Mouse (Mus musculus): ENCODE results near the gene Pbx1. TPM values are rescaled to one million over a fixed set of nuclear protein-coding genes. Genes with fewer than 3 reads are reported as not detected.

Pbx1 gene
- polyA plus RNA-seq, 1 experiment from 2014 or later, result 73.7 TPM

DNA sequence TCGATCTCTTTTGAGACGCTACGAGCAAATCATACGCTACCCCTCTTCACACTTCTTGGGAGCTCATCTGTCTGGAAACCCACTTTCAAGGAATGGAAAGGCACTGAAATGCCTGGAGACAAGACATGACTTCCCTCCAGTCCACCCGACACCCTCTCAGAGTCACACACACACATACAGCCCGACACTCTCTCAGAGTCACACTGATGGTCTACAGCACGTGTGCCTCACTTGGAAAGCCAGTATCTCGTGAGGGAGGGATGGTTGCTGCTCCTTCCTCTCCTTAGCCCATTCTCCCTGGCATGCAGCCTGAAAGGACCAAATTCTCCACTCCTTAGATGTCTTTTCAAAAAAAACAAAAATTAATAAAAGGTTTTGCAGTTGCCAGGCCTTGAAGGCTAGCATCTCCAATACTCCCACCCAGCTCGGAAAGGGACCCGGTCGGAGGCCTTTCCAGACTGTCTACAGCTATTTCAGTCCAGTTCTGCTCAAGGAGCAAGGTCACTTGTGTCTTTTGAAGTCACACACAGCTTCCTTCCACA lies 8.6 kb downstream of the Pbx1 start:
- Histone ChIP-seq H3K36me3 (peaks cover 17% of the 10 kb centered on the region; the same call in 1 of the 2 replicates), H3K4me1 (peaks cover 60% of the 10 kb centered on the region), H3K27me3 (no peaks in the 10 kb centered on the region), H3K4me2 (replicated peaks) (peak overlapping the region; percentile 29), H3K27ac (replicated peaks) (no peak overlapping the region), H3K9ac (replicated peaks) (no peak overlapping the region), H3K9me3 (no peaks in the 10 kb centered on the region), H3K4me3 (no peak overlapping the region)
- WGBS, result 78% methylated on average over 11 of the region's 11 CpGs
- ATAC-seq (ENCODE audit: low FRiP score, low read depth), result no peak

DNA sequence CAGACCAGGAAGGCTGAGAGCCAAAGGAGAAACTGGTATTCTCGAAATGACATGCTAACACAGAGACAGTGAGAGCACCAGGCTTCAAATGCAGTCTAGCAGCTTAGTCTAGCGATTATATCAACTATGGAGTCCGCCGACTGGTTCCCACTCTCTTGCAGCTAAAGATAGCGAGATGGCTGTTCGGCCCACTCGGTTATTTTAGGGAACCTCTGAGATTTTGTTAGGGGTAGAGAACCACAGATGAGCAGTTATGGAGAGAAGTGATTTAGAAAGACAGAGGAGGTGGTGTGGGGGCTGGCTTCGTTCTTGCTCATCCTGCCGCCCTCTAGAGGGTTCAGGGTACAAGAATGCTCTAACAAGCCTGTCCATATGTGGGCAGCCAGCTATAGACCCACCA lies 13.2 kb downstream of the Pbx1 start:
- no peak overlapping the region for H3K27ac ChIP-seq (replicated peaks)
- H3K9ac ChIP-seq (replicated peaks), result no peak overlapping the region
- H3K27me3 ChIP-seq, result no peaks in the 10 kb centered on the region
- H3K4me3 ChIP-seq, result no peak overlapping the region
- H3K4me1 ChIP-seq, result peaks cover 48% of the 10 kb centered on the region
- no peak for ATAC-seq (ENCODE audit: low FRiP score, low read depth)
- H3K9me3 ChIP-seq, result no peaks in the 10 kb centered on the region
- 87% methylated on average over 9 of the region's 9 CpGs for WGBS
- no peak overlapping the region for H3K4me2 ChIP-seq (replicated peaks)
- peaks cover 22% of the 10 kb centered on the region for H3K36me3 ChIP-seq

DNA sequence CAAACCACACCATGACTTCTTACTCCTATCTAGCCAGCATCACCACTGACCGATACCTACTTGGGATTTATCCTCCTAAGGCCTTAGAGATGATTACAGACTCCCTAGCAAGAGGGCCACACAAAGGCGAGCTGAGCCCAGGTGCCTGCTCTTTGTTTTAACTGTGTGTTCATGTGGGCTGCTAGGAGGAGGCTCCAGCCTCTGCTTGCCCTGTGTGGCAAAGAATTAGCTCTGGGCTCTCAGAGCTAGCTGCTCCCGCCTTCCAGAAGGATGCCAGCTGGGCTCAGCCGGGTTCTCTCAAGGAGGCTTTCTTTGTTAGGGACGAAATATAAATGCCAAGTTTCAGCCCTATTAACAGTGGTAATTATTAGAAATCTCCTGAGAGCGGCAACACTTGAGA lies 14.4 kb downstream of the Pbx1 start:
- H3K27me3 ChIP-seq, result no peaks in the 10 kb centered on the region
- WGBS, result 15% methylated on average over 6 of the region's 6 CpGs
- peaks cover 27% of the 10 kb centered on the region for H3K36me3 ChIP-seq
- H3K9ac ChIP-seq (replicated peaks), result peak overlapping the region; percentile 28; the same call in 1 of the 2 replicates
- H3K27ac ChIP-seq (replicated peaks), result peak overlapping the region; percentile 58
- H3K4me2 ChIP-seq (replicated peaks), result peak overlapping the region; percentile 19; the same call in 1 of the 2 replicates
- no peaks in the 10 kb centered on the region for H3K9me3 ChIP-seq
- 0 out of 2 replicates have a peak, but pooled peaks have one; percentile 35 for ATAC-seq (ENCODE audit: low FRiP score, low read depth)
- peaks cover 39% of the 10 kb centered on the region for H3K4me1 ChIP-seq
- no peak overlapping the region for H3K4me3 ChIP-seq

DNA sequence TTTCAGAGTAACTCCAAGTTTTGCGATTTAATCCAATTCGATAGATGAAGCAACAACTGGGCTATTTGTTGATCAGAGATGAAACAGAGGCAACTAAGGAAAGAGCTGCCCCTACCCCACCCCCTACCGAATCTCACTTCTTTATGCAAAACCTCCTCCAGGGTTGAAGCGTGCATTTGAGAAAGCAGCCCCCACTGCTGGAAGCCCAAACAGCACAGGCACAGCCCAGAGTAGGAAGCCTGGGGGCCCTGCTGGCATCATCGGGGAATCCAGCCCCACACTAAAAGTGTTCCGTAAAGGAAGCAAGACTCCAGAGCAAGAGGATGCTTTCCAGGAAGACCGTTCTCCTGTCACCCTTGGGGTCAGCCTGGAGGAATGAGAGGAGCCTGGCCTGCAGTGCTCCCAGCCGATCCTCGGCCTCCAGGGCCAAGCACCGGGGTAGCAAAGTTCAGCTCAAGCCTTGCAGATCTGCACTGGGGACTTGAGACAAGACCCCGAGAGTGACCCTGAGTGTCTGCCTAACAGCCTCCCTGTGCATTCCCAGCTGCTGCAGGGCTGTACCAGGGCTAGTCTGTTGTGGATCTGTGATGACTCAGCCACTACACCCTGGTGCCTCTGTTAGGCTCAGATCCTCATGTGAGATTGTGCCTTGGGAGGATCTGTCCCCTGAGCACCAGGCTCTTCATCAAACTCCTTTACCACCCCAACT lies 15.2 kb downstream of the Pbx1 start:
- Histone ChIP-seq H3K36me3 (peaks cover 20% of the 10 kb centered on the region), H3K4me1 (peaks cover 40% of the 10 kb centered on the region), H3K4me3 (no peak overlapping the region), H3K9me3 (no peaks in the 10 kb centered on the region), H3K9ac (replicated peaks) (peak overlapping the region; percentile 28; the same call in 1 of the 2 replicates), H3K27me3 (no peaks in the 10 kb centered on the region), H3K27ac (replicated peaks) (peak overlapping the region; percentile 58), H3K4me2 (replicated peaks) (peak overlapping the region; percentile 31)
- ATAC-seq (ENCODE audit: low FRiP score, low read depth), result 0 out of 2 replicates have a peak, but pooled peaks have one; percentile 42
- WGBS, result 8% methylated on average over 11 of the region's 11 CpGs

DNA sequence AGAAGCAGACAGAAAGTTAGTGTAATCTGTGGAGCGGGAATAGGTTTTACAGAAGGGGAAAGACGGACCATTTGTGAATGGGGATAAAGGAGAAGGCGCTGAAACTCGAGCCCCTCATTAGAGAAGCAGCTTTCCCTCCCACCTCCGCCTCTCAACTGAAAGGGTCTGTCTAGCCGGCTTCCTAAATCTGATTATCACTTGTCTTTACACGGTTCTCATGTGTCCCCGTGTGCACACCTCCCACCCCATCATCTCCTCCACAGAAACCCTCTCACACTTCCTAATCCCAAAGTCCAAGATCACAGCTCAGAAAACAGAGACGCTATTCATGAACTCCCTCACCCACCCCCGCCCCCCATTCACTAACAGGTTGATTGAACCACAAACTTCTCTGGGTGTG lies 21.5 kb downstream of the Pbx1 start:
- ATAC-seq (ENCODE audit: low FRiP score, low read depth), result peak; percentile 83
- 8% methylated on average over 10 of the region's 10 CpGs for WGBS
- peaks cover 26% of the 10 kb centered on the region for H3K36me3 ChIP-seq
- no peak overlapping the region for H3K4me3 ChIP-seq
- no peak overlapping the region for H3K27ac ChIP-seq (replicated peaks)
- H3K27me3 ChIP-seq, result 0 out of 2 replicates have a peak, but pooled peaks cover 4% of the 10 kb centered on the region
- peaks cover 66% of the 10 kb centered on the region for H3K4me1 ChIP-seq
- peak overlapping the region; percentile 24; the same call in 1 of the 2 replicates for H3K4me2 ChIP-seq (replicated peaks)
- no peak overlapping the region for H3K9ac ChIP-seq (replicated peaks)
- no peaks in the 10 kb centered on the region for H3K9me3 ChIP-seq

DNA sequence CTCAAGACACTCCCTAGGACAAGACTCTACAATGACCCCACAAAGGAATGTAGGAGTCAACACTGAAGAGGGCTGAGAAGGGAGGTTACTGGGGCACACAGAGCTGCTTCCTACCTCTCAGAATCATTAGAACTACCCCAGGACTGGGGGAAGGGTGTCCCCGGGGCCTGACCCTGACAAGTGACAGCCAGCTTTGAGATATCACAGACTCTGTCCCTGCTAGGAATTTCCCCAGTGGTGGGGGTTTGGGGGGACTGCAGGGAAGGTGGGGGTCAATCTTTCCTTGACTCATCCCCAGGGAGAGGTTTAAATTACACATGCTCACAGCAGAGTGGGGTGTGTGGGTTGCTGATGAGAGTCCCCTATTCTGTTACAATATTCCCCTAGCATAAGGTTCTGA lies 22.0 kb downstream of the Pbx1 start:
- no peak for ATAC-seq (ENCODE audit: low FRiP score, low read depth)
- H3K36me3 ChIP-seq, result peaks cover 26% of the 10 kb centered on the region
- H3K4me2 ChIP-seq (replicated peaks), result no peak overlapping the region
- 0 out of 2 replicates have a peak overlapping the region, but pooled peaks have one; percentile 35 for H3K27ac ChIP-seq (replicated peaks)
- no peaks in the 10 kb centered on the region for H3K9me3 ChIP-seq
- H3K4me3 ChIP-seq, result no peak overlapping the region
- WGBS, result 5% methylated on average over 1 of the region's 1 CpGs
- H3K27me3 ChIP-seq, result 0 out of 2 replicates have a peak, but pooled peaks cover 4% of the 10 kb centered on the region
- no peak overlapping the region for H3K9ac ChIP-seq (replicated peaks)
- H3K4me1 ChIP-seq, result peaks cover 69% of the 10 kb centered on the region

DNA sequence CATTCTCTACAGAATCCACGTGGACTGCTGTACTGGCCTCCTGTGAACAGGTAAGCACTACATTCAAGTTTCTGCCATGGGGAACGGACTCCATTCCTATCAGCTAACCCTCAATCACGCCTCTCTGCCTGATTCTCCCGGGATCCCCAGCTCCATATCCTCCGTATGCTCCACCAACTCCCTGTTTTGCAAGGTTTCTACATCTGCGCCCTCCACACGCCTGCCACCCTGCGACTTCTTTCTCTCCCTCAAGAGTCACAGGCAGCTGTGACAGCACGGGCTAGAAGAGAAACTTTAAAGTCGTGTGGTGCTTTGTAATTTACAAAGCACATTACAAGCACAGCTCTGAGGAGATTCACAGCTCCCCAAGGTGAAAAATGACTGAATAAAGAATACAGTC lies 23.3 kb downstream of the Pbx1 start:
- no peaks in the 10 kb centered on the region for H3K9me3 ChIP-seq
- no peak overlapping the region for H3K9ac ChIP-seq (replicated peaks)
- ATAC-seq (ENCODE audit: low FRiP score, low read depth), result no peak
- H3K36me3 ChIP-seq, result peaks cover 19% of the 10 kb centered on the region
- H3K4me2 ChIP-seq (replicated peaks), result no peak overlapping the region
- H3K4me1 ChIP-seq, result peaks cover 71% of the 10 kb centered on the region
- H3K27ac ChIP-seq (replicated peaks), result no peak overlapping the region
- H3K27me3 ChIP-seq, result 0 out of 2 replicates have a peak, but pooled peaks cover 4% of the 10 kb centered on the region
- 78% methylated on average over 10 of the region's 10 CpGs for whole genome bisulfite sequencing
- H3K4me3 ChIP-seq, result no peak overlapping the region

DNA sequence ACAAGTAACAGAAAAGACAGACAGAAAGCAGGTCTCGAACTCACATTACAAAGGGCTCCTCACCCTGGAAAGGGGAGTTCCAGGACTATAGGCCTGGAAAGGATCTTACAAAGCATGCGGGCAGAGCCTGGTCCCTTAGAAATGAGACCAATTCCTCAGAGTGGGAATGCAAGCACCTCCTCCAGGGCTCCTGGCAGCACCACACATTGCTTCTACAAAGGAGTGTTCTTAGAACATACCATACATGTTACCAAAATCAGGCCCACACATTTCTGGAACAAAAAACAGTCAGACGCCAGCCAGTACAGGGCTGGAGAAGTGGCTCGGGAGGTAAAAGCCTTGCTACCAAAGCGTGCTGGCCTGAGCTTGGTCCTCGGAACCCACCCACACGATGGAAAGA lies 24.1 kb downstream of the Pbx1 start:
- H3K27me3 ChIP-seq, result 0 out of 2 replicates have a peak, but pooled peaks cover 4% of the 10 kb centered on the region
- 0 out of 2 replicates have a peak, but pooled peaks cover 13% of the 10 kb centered on the region for H3K36me3 ChIP-seq
- no peak for ATAC-seq (ENCODE audit: low FRiP score, low read depth)
- no peak overlapping the region for H3K9ac ChIP-seq (replicated peaks)
- no peak overlapping the region for H3K4me2 ChIP-seq (replicated peaks)
- no peak overlapping the region for H3K27ac ChIP-seq (replicated peaks)
- H3K4me1 ChIP-seq, result peaks cover 78% of the 10 kb centered on the region
- H3K4me3 ChIP-seq, result no peak overlapping the region
- 83% methylated on average over 7 of the region's 7 CpGs for WGBS
- no peaks in the 10 kb centered on the region for H3K9me3 ChIP-seq

DNA sequence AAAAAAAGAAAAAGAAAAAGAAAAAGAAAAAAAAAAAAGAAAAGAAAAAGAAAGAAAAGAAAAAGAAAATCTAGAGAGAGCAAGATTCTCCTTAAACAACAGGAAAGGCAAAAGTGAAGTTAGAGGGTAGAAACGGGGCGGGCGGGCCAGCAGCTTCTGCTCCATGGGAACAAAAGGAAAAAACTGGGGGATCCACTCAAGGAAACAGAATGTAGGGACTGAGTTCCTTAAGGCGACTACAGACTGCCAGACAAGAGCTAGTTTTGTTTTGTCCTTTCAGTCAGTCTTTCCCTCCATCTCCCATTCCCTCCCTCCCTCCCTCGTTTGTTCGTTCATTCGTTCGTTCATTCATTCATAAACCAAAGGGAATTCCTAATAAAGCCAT lies 25.8 kb downstream of the Pbx1 start:
- WGBS, result 23% methylated on average over 6 of the region's 8 CpGs
- Histone ChIP-seq H3K27me3 (0 out of 2 replicates have a peak, but pooled peaks cover 4% of the 10 kb centered on the region), H3K4me2 (replicated peaks) (no peak overlapping the region; the same call in 1 of the 2 replicates), H3K4me1 (peaks cover 82% of the 10 kb centered on the region), H3K9me3 (no peaks in the 10 kb centered on the region), H3K36me3 (peaks cover 20% of the 10 kb centered on the region; the same call in 1 of the 2 replicates), H3K4me3 (no peak overlapping the region), H3K27ac (replicated peaks) (no peak overlapping the region), H3K9ac (replicated peaks) (no peak overlapping the region)
- ATAC-seq (ENCODE audit: low FRiP score, low read depth), result no peak

DNA sequence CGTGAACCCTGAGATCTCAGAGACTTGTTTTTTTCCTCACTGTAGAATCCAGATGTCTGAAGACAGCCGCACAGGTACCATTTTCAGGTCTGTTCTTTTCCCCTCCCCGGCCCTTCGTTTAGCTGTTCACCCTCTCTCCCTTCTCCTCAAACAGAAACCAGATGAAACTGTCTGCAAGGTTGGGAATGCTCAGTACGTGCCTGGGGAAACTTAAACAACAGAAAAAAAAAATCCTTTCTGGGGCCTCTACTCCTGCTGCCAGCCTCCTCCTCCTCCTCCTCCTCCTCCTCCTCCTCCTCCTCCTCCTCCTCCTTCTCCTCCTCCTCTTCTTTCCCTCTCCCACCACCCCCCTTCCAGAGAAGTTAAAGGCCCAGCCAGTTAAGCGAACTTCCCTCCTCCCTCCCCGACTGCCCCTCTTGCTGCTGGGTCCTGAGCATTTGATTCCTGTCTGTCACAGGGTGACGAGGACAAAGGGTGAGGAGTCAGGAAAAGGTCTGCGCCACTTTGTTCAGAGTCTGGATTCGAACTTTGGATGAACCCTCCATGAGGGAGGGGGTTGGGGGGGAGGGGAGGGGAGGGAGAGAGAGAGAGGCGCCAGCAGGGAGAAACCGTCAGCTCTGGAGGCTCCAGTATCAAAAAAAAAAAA lies 26.3 kb downstream of the Pbx1 start:
- H3K4me1 ChIP-seq, result peaks cover 82% of the 10 kb centered on the region
- peaks cover 21% of the 10 kb centered on the region; the same call in 1 of the 2 replicates for H3K36me3 ChIP-seq
- ATAC-seq (ENCODE audit: low FRiP score, low read depth), result no peak
- H3K4me3 ChIP-seq, result no peak overlapping the region
- no peaks in the 10 kb centered on the region for H3K9me3 ChIP-seq
- H3K27me3 ChIP-seq, result 0 out of 2 replicates have a peak, but pooled peaks cover 4% of the 10 kb centered on the region
- H3K9ac ChIP-seq (replicated peaks), result no peak overlapping the region
- WGBS, result 31% methylated on average over 9 of the region's 12 CpGs
- H3K27ac ChIP-seq (replicated peaks), result no peak overlapping the region; the same call in 1 of the 2 replicates
- no peak overlapping the region for H3K4me2 ChIP-seq (replicated peaks)

DNA sequence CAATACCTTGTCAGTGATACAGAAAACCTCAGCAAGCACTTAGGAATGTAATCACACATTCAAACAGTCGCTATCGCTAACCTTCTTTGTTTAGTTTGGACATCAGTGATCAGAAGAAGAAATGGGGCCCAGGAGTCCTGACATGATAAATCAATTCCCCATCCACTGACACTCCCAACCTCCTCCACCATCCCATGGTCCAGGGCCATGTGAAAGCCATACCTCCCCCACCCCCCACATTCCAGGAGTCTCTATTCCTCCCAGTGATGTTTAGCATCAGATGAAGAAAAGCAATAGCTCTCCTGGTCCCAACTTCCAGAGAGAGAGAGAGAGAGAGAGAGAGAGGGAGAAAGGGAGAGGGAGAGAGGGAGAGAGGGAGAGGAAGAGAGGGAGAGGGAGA lies 28.5 kb downstream of the Pbx1 start:
- no peak overlapping the region for H3K4me3 ChIP-seq
- H3K9ac ChIP-seq (replicated peaks), result no peak overlapping the region
- H3K4me1 ChIP-seq, result peaks cover 61% of the 10 kb centered on the region
- no peak overlapping the region for H3K27ac ChIP-seq (replicated peaks)
- no peak overlapping the region for H3K4me2 ChIP-seq (replicated peaks)
- WGBS, result 67% methylated on average over 2 of the region's 2 CpGs
- H3K36me3 ChIP-seq, result peaks cover 15% of the 10 kb centered on the region
- H3K27me3 ChIP-seq, result 0 out of 2 replicates have a peak, but pooled peaks cover 4% of the 10 kb centered on the region
- no peak for ATAC-seq (ENCODE audit: low FRiP score, low read depth)
- H3K9me3 ChIP-seq, result no peaks in the 10 kb centered on the region

DNA sequence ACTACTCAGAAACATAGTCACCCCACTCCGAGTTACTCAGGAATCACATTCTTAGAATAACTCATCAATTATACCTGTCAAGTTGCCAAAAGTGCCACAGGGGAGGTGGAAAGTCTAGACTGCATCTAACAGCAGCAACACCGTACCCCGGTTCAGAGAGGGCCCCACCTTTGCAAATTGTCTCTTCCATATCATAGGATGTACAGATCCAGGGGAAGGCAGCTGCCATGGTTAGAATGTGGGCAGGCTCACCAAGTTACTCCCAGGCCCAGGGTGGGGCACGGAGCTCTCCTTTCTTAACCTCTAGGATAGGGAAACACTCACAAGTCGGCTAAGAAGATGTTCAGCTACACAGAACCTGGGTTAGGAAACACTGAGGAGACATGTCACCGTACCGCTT lies 29.4 kb downstream of the Pbx1 start:
- Histone ChIP-seq H3K27me3 (no peaks in the 10 kb centered on the region), H3K4me1 (peaks cover 52% of the 10 kb centered on the region), H3K4me3 (no peak overlapping the region), H3K9me3 (no peaks in the 10 kb centered on the region), H3K27ac (replicated peaks) (no peak overlapping the region), H3K9ac (replicated peaks) (no peak overlapping the region), H3K4me2 (replicated peaks) (no peak overlapping the region), H3K36me3 (peaks cover 13% of the 10 kb centered on the region)
- WGBS, result 75% methylated on average over 7 of the region's 7 CpGs
- ATAC-seq (ENCODE audit: low FRiP score, low read depth), result no peak
